Mouse (Mus musculus) G1E (cell line): Measurements from ENCODE around the gene Ebf4. TPM values are rescaled to one million over a fixed set of nuclear protein-coding genes. Genes with fewer than 3 reads are reported as not detected.

ENCODE experiments used
- ATAC-seq: 2 replicates; pipeline ENCODE4 v1.8.0; 2016; ENCODE audit warnings: mild to moderate bottlenecking; ENCODE audit not compliant: insufficient number of reproducible peaks, poor library complexity, low FRiP score, severe bottlenecking; ENCODE audit errors: extremely low read depth
- DNase-seq: peaks from one replicate; pipeline ENCODE4 v3.0.0; 2012; ENCODE audit warnings: low spot score
- H3K27me3 ChIP-seq: 2 replicates; pipeline ENCODE4 v1.6.1; 2012; ENCODE audit warnings: mild to moderate bottlenecking, low read length, inconsistent platforms; ENCODE audit not compliant: insufficient read depth
- H3K36me3 ChIP-seq: replicated peaks from 2 replicates; pipeline ENCODE3; 2012; ENCODE audit warnings: mild to moderate bottlenecking, inconsistent platforms
- H3K4me1 ChIP-seq: 2 replicates; pipeline ENCODE4 v1.6.1; 2012; ENCODE audit warnings: low read depth, low read length, inconsistent platforms, mixed read lengths; ENCODE audit not compliant: insufficient read depth
- H3K4me3 ChIP-seq: 2 replicates; pipeline ENCODE4 v1.5.1; 2012; ENCODE audit warnings: low read depth, mild to moderate bottlenecking, inconsistent platforms, low read length, moderate library complexity, mixed read lengths
- H3K9me3 ChIP-seq: replicated peaks from 2 replicates; pipeline ENCODE4 v1.6.1; 2012; ENCODE audit warnings: inconsistent platforms
- CTCF ChIP-seq: IDR thresholded peaks from 2 replicates; pipeline ENCODE4 v1.5.1; 2012; ENCODE audit warnings: low read depth, low read length, inconsistent platforms, mixed read lengths
- GATA1 ChIP-seq: IDR thresholded peaks from 2 replicates; pipeline ENCODE4 v1.6.1; 2012; ENCODE audit warnings: borderline replicate concordance, low read length, inconsistent platforms, mixed read lengths
- GATA2 ChIP-seq: IDR thresholded peaks from 2 replicates; pipeline ENCODE4 v1.6.1; 2012; ENCODE audit warnings: low read depth, low read length, inconsistent platforms, borderline replicate concordance
- POLR2AphosphoS5 ChIP-seq: IDR thresholded peaks from 2 replicates; pipeline ENCODE4 v1.6.1; 2012; ENCODE audit warnings: low read depth, low read length, inconsistent platforms; ENCODE audit not compliant: insufficient replicate concordance
- TAL1 ChIP-seq: conservative IDR thresholded peaks from 2 replicates; pipeline ENCODE4 v1.6.1; 2012; ENCODE audit warnings: low read depth, low read length, inconsistent platforms, mixed read lengths
- polyA plus RNA-seq: library from polyadenylated mRNA; stranded (reverse); fragments of >175 nt; gene quantifications from 2 replicates; pipeline ENCODE4 v1.2.3, GENCODE M21; 2012
- total RNA-seq, 2 experiments: library from RNA; stranded (forward) in 1 of 2; stranded (reverse) in 1 of 2; fragments of 200-1000 nt in 1 of 2; fragments of >200 nt in 1 of 2; fragmentation: Nextera tagmentation in 1 of 2; gene quantifications; 2 replicates each; pipeline ENCODE4 v1.2.3; 2014 to 2017

Gene Ebf4
- total and polyA plus RNA-seq, 3 experiments: 0.83 TPM; not detected in 2

- H3K4me1 ChIP-seq: no peaks in the 10 kb centered on the region
- H3K27me3 ChIP-seq: peaks cover 55% of the 10 kb centered on the region
- no peaks in the 10 kb centered on the region for H3K9me3 ChIP-seq
- no peak for DNase-seq
- ATAC-seq: no peak
- H3K4me3 ChIP-seq: no peak within 1 kb of the TSS
- no peak for TF ChIP-seq POLR2AphosphoS5
- TF ChIP-seq GATA2: no peak
- no peak for TF ChIP-seq CTCF
- no peak for TF ChIP-seq TAL1
- TF ChIP-seq GATA1: no peak
- H3K36me3 ChIP-seq: no peaks in the 10 kb centered on the region
Observed at GRCm38 (mm10) chr2:130397186-130397985, 102.4 kb downstream of the Ebf4 start, which contains the start of gene Cpxm1. Gene Cpxm1, minus strand, starts transcription at chr2:130397574.

- Histone ChIP-seq H3K4me1 (no peaks in the 10 kb centered on the region), H3K9me3 (no peaks in the 10 kb centered on the region), H3K27me3 (peaks cover 55% of the 10 kb centered on the region), H3K36me3 (no peaks in the 10 kb centered on the region), H3K4me3 (no peak overlapping the region)
- no peak for TF ChIP-seq POLR2AphosphoS5
- DNase-seq (no peak), ATAC-seq (no peak)
Observed at GRCm38 (mm10) chr2:130398091-130398490, 103.1 kb downstream of the Ebf4 start.

GRCm38 (mm10) chr2:130400046-130400445 is 105.1 kb downstream of the Ebf4 start:
- H3K9me3 ChIP-seq: no peaks in the 10 kb centered on the region
- H3K27me3 ChIP-seq: peaks cover 39% of the 10 kb centered on the region
- TF ChIP-seq GATA2: no peak
- no peak for TF ChIP-seq POLR2AphosphoS5
- TF ChIP-seq TAL1: no peak
- TF ChIP-seq CTCF: no peak
- no peak for TF ChIP-seq GATA1

GRCm38 (mm10) chr2:130401891-130402290 is 106.9 kb downstream of the Ebf4 start:
- no peak for TF ChIP-seq GATA1
- no peak for TF ChIP-seq CTCF
- TF ChIP-seq GATA2: no peak
- TF ChIP-seq POLR2AphosphoS5: no peak
- no peak for TF ChIP-seq TAL1
- Histone ChIP-seq H3K27me3 (peaks cover 37% of the 10 kb centered on the region), H3K36me3 (no peaks in the 10 kb centered on the region), H3K9me3 (no peaks in the 10 kb centered on the region), H3K4me3 (no peak overlapping the region), H3K4me1 (no peaks in the 10 kb centered on the region)
- no peak for DNase-seq
- no peak for ATAC-seq

More at GRCm38 (mm10) chr2:130400046-130400445, 105.1 kb downstream of the Ebf4 start:
- no peaks in the 10 kb centered on the region for H3K4me1 ChIP-seq
- H3K36me3 ChIP-seq: no peaks in the 10 kb centered on the region
- ATAC-seq (no peak), DNase-seq (no peak)
- no peak overlapping the region for H3K4me3 ChIP-seq

GRCm38 (mm10) chr2:130404939-130405338 is 110.0 kb downstream of the Ebf4 start, which contains the start of the genes Gm28372 and 1700020A23Rik:
Gene Gm28372, plus strand, starts transcription at chr2:130405239.
Gene 1700020A23Rik, plus strand, starts transcription at chr2:130405259.
- Histone ChIP-seq H3K27me3 (peaks cover 33% of the 10 kb centered on the region), H3K4me3 (no peak within 1 kb of the TSS), H3K4me1 (no peaks in the 10 kb centered on the region), H3K9me3 (no peaks in the 10 kb centered on the region), H3K36me3 (no peaks in the 10 kb centered on the region)
- DNase-seq: no peak
- TF ChIP-seq GATA2: no peak
- TF ChIP-seq CTCF: no peak
- no peak for TF ChIP-seq POLR2AphosphoS5
- TF ChIP-seq TAL1: no peak
- no peak for TF ChIP-seq GATA1
- no peak for ATAC-seq

- ATAC-seq: no peak
- no peaks in the 10 kb centered on the region for H3K36me3 ChIP-seq
- TF ChIP-seq CTCF (no peak), GATA2 (no peak), TAL1 (no peak), GATA1 (no peak), POLR2AphosphoS5 (no peak)
- H3K4me1 ChIP-seq: peaks cover 3% of the 10 kb centered on the region
- no peaks in the 10 kb centered on the region for H3K9me3 ChIP-seq
- peaks cover 27% of the 10 kb centered on the region for H3K27me3 ChIP-seq
- no peak for DNase-seq
- no peak within 1 kb of the TSS for H3K4me3 ChIP-seq
Observed at GRCm38 (mm10) chr2:130406178-130406577, 111.2 kb downstream of the Ebf4 start, which contains the start of gene Tmem239. Gene Tmem239, plus strand, starts transcription at chr2:130406478.
